Mouse (Mus musculus): ENCODE results near the gene Dmwd.

DNA sequence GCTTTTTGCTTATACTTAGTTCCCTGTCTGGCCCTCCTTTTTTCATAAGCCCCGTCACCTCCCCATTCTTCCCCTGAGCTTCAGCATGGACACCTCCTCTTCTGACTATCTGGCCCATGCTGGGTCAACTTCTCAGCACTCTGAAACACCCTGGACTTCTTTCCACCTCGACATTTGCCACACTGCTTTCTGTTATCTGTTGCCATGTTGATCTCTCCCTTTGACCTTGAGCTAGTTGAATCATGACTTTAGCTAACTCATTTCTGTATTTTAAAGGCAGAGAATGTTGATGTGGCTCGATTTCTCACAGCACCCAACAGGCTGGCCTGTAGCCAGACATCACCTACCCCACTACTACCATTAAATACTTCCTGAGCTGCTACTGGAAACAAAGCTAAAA lies 31.4 kb downstream of the Dmwd start:
- TF ChIP-seq CTCF (IDR thresholded peaks at IDR 0.05) (no peak), POLR2A (IDR thresholded peaks at IDR 0.05; ENCODE audit: insufficient read depth, low read depth, low read length) (no peak)
